Mouse (Mus musculus) spleen, adult 2 months (tissue): Measurements from ENCODE around the gene Smpd1. TPM values are rescaled to one million over a fixed set of nuclear protein-coding genes. Genes with fewer than 3 reads are reported as not detected.

Source experiments
- DNase-seq, 2 experiments: peaks; one replicate each; pipeline versions ENCODE4 v3.0.0 to v3.0.0-alpha.2; 2012 to 2021; ENCODE audit warnings: low spot score in 2 of 2, low read depth in 1 of 2
- H3K27ac ChIP-seq: fragments of 200-500 bp; 2 replicates; pipeline ENCODE4 v1.5.1; 2012; ENCODE audit warnings: low read length, inconsistent platforms; ENCODE audit not compliant: insufficient read depth
- H3K27me3 ChIP-seq: fragments of 200-500 bp; 2 replicates; pipeline ENCODE4 v1.6.1; 2012; ENCODE audit warnings: mild to moderate bottlenecking, moderate library complexity, low read length, inconsistent platforms; ENCODE audit not compliant: control insufficient read depth, insufficient read depth
- H3K36me3 ChIP-seq: fragments of 200-500 bp; 2 replicates; pipeline ENCODE4 v1.6.1; 2012; ENCODE audit warnings: mild to moderate bottlenecking, low read length, inconsistent platforms; ENCODE audit not compliant: control insufficient read depth, insufficient read depth
- H3K4me1 ChIP-seq: fragments of 200-500 bp; 2 replicates; pipeline ENCODE4 v1.6.1; 2011; ENCODE audit warnings: inconsistent platforms; ENCODE audit not compliant: control insufficient read depth, insufficient read depth, insufficient read length
- H3K4me3 ChIP-seq: fragments of 200-500 bp; 2 replicates; pipeline ENCODE4 v1.5.1; 2011; ENCODE audit warnings: mild to moderate bottlenecking, inconsistent platforms; ENCODE audit not compliant: insufficient read depth, insufficient read length; ENCODE audit errors: extremely low read depth
- CTCF ChIP-seq: fragments of 200-500 bp; IDR thresholded peaks from 2 replicates; pipeline ENCODE4 v1.5.1; 2011; ENCODE audit warnings: mild to moderate bottlenecking, inconsistent platforms; ENCODE audit not compliant: insufficient read depth, insufficient read length, insufficient replicate concordance; ENCODE audit errors: extremely low read depth
- POLR2A ChIP-seq: fragments of 200-500 bp; IDR thresholded peaks from 2 replicates; pipeline ENCODE4 v1.6.1; 2011; ENCODE audit warnings: low read depth, low read length, inconsistent platforms
- WGBS: fragments of 180-500 bp; shearing (Covaris S2); methylation state at CpG from one replicate; pipeline ENCODE4 v1.1.7; 2018; 5-methylcytosine and 5-hydroxymethylcytosine counted together
- polyA plus RNA-seq: library from polyadenylated mRNA; depleted of rRNA; stranded (reverse); fragments of >200 nt; gene quantifications from 2 replicates; pipeline ENCODE4 v1.2.3, GENCODE M21; 2012

The Smpd1 gene
- polyA plus RNA-seq, 1 experiment = 20.3 TPM

DNA sequence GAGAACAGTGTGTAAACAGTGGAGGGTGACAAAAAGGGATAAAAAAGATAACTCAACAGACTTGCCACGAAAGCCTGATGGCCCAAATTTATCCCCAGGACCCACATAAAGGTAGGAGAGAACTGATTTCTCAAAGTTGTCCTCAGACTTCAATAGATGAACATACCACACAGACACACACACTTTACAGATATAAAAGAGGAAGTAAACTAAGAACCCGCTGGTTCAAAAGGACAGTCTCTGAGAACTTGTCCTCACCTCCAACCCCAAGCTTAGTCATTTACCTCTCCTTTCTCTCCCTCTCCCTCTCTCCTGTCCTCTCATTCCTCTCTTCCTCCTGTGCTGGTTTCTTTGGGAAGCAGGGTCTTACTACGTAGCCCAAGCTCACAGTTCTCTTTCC lies 8.2 kb downstream of the Smpd1 start:
- TF ChIP-seq CTCF = no peak
- no peak for TF ChIP-seq POLR2A
- 46% methylated on average over 3 of the region's 3 CpGs for WGBS
- Histone ChIP-seq H3K27ac (no peak overlapping the region), H3K36me3 (peaks cover 7% of the 10 kb centered on the region), H3K4me3 (no peak overlapping the region), H3K27me3 (no peaks in the 10 kb centered on the region), H3K4me1 (peaks cover 2% of the 10 kb centered on the region; the same call in 1 of the 2 replicates)
- DNase-seq = no peak

DNA sequence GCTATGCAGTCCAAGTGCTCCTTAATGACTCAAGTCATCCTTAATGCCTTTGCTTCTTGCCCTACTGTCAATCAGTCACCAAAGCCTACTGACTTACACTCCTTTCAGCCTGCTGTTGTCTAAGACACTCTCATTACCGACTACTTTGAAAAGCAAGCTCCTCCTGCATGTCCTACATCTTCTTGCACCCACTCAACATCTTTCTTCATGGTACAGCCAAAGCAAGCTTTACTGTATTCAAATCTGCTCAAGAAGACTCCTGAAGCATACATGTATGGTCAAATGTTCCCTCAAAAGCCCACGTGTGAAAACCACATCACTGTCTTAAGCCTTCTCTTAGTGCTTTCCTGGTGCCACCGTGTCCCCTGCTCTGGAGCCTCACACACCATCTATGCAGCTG lies 9.2 kb downstream of the Smpd1 start:
- Histone ChIP-seq H3K4me1 (peaks cover 2% of the 10 kb centered on the region; the same call in 1 of the 2 replicates), H3K4me3 (no peak overlapping the region), H3K27ac (no peak overlapping the region), H3K36me3 (no peaks in the 10 kb centered on the region), H3K27me3 (no peaks in the 10 kb centered on the region)
- DNase-seq = no peak
- TF ChIP-seq POLR2A = no peak
- no peak for TF ChIP-seq CTCF
- WGBS = 41% methylated on average over 3 of the region's 3 CpGs

DNA sequence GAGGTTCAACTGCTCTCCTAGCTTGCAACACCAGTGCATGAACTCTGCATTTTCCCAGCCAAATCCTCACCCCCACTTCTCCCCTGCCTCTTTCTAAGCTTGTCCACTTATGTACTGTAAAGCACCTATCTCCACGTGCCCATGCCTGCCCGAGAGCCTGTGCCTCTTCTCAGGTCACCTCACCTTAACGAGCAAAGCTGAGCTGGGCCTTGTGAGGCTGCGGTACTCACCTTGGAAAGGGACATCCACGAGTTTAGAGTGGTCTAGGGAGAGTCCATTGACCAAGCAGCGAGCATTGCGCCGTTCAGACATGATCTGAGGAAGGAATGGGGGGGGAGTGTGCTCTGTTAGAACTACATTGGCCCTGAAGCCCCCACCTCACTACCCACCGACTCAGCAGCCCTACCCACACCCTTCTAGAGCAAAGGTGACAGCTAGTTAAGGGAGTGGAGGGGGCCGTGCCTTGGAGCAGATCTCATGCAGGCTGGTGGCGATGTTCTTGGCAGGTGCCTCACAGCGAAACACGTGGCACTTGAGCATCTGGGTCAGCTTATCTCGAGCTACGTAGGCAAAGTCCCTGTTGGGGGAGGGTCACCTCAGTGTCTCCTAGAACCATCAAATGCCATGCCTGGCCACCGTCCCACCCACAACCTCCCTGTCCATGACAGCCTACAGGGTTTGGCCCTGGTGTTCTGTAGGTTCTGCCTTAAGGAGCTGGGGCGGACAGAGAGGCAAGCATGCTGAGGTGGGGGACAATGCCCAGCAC lies 11.1 kb downstream of the Smpd1 start:
- no peaks in the 10 kb centered on the region for H3K27me3 ChIP-seq
- no peak for DNase-seq
- H3K36me3 ChIP-seq = no peaks in the 10 kb centered on the region
- TF ChIP-seq CTCF = no peak
- TF ChIP-seq POLR2A = no peak
- no peak overlapping the region for H3K4me3 ChIP-seq
- no peak overlapping the region for H3K27ac ChIP-seq
- H3K4me1 ChIP-seq = peaks cover 2% of the 10 kb centered on the region; the same call in 1 of the 2 replicates
- 89% methylated on average over 17 of the region's 17 CpGs for WGBS

GRCm38 (mm10) chr7:105568583-105568982 lies 14.4 kb downstream of the Smpd1 start:
- Histone ChIP-seq H3K4me1 (no peaks in the 10 kb centered on the region; the same call in 1 of the 2 replicates), H3K27ac (no peak overlapping the region), H3K27me3 (no peaks in the 10 kb centered on the region), H3K36me3 (no peaks in the 10 kb centered on the region), H3K4me3 (no peak overlapping the region)
- WGBS = 53% methylated on average over 7 of the region's 7 CpGs
- TF ChIP-seq CTCF = no peak
- TF ChIP-seq POLR2A = no peak
- no peak for DNase-seq

- no peaks in the 10 kb centered on the region for H3K27me3 ChIP-seq
- no peaks in the 10 kb centered on the region; the same call in 1 of the 2 replicates for H3K4me1 ChIP-seq
- no peak for TF ChIP-seq CTCF
- TF ChIP-seq POLR2A = no peak
- no peak overlapping the region for H3K4me3 ChIP-seq
- no peaks in the 10 kb centered on the region for H3K36me3 ChIP-seq
- no peak overlapping the region for H3K27ac ChIP-seq
- DNase-seq = no peak
- 73% methylated on average over 6 of the region's 6 CpGs for WGBS
Observed at GRCm38 (mm10) chr7:105568988-105569471, 14.9 kb downstream of the Smpd1 start.

DNA sequence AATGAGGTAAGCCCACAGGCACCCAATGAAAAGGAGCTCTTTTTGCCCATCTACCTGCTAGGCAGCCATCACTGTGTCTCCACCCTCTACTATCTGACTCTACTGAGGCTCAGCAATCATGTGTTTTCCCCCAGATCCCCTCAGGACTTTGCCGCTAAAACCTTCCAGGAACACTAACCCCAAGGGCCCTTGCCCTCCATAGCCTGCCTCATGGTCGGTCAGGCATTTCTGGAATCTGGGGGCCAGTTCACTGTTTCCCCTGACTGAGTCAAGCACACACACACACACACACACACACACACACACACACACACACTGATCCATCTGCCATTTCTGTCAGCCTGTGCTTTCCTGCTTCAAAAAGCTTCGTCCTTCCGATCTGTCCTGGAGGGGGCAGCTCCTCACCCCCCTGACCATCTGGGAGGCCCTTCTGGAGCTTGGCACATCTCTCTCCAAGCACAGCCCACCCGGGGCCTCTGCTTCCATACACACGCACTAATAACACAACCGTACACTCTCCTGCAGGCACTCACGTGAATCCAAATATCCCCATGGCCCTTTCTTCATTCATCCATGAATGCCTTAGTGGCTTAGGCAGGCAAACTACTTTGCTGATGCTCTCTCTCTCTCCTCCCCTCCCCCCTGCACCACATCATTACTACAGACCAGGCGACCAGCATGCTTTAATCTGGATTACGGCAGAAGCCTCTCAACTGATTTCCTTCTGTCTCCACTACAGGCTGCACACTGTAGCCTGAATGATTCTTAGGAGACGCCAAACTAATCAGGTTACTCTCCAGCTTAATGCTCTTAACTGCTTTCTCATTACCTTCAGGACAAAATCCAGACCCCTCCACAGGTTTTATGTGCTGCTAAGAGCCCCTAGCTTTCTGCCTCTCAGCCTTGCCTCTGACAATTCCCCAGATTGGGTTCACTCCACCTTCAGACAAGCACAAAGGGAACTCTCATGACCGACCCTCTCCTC lies 15.6 kb downstream of the Smpd1 start:
- no peaks in the 10 kb centered on the region for H3K36me3 ChIP-seq
- H3K27ac ChIP-seq = no peak overlapping the region
- DNase-seq = no peak
- no peaks in the 10 kb centered on the region for H3K27me3 ChIP-seq
- H3K4me1 ChIP-seq = no peaks in the 10 kb centered on the region; the same call in 1 of the 2 replicates
- TF ChIP-seq CTCF (no peak), POLR2A (no peak)
- 82% methylated on average over 12 of the region's 12 CpGs for WGBS
- H3K4me3 ChIP-seq = no peak overlapping the region
